Mouse (Mus musculus): ENCODE measurements around the gene Arfgap1.

Arfgap1 gene

DNA sequence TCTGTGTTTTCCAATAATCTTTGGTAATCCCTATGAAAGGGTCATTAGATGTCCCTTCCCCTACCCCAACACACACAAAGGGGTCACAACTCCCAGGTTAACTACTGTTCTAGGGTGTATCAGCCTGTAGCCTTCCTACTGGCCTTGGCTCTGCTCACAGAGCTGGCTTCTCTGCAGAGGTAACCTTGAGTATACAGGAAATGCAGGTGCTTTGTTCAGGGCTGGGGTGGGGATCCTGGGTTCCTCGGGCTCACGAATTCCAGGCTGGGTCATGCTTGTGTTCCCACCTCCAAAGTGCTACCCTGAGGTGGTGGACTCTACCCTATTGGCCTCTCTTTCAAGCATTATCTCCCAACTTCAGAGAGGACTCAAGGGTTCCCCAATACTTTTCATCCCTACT, 18.6 kb downstream of the Arfgap1 start:
- no peak for DNase-seq (ENCODE audit: low spot score in 2 of 2)

DNA sequence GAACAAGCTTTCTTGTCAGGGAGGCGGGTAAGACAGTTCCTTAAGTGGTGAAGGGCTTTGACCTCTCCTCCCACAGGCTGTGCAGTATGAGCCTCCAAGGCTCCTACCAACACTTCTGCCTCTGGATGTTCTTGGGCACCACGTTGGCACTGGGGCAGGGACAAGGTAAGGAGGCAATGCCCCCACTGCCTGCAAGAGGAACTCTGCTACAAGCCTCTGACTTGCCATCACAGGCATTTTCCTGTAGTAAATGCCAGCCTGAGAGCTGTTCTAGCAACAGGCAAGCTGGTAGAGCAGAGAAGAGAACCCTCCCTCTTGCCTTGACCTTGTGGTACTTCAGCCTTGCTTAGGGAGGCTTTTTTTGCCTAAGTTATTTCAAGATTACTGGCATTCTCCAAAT, 19.4 kb downstream of the Arfgap1 start, which contains the start of gene Col20a1:
Gene Col20a1 (plus strand): TSS at position 87 of the 400 bp plus-strand sequence.
- DNase-seq (ENCODE audit: low spot score in 2 of 2) = no peak

DNA sequence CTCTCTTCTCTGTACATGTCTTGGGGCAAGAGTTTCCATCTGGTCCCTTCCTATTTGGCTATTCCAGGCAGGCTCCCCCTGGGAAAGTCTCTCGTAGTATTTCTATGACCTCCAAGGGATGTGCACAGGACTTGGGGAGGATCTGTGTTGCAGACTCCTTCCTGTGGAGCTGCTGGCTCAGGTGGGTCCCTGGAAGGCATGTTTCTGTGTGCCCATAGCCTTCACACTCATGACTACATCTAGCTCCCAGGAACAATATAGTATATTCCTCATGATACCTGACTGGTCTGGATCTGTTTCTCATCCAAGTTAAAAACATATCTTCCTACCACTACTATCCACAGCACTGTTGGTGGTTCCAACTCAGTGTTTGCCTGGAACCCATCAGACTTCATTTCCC, 20.0 kb downstream of the Arfgap1 start:
- DNase-seq (ENCODE audit: low spot score in 2 of 2) = no peak

DNA sequence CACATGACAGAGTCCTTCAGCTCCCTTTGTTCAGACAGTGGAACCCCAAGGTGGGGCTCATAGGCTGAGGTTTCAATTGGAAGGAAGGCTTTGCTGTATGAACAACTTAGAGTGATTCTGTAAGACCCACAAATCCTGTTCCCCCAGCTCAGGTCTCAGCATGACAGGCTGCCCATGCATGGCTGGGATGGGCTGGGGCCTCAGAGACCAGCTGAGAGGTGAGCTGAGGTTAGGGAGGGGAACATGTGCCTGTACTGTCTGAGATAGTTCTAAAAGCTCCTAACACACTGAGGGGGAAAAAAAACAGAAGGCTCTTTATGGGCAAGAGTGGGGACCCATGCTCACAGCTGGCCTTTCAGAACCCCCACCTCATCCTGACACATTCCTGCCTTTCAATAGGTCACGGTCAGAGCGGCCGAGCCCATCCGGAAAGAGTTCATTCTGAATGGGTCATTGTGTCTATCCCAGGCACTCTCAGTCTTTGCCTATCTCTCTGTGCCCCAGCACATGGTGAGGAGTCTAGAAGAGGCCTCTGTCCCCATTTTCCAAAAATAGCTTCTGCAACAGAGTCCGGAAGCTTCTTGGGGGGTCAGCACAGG, 20.5 kb downstream of the Arfgap1 start:
- DNase-seq (ENCODE audit: low spot score in 2 of 2) = peak; percentile 48 to 62

- peak in 1 of 2 experiments; percentile 46 for DNase-seq (ENCODE audit: low spot score in 2 of 2)
Observed at GRCm38 (mm10) chr2:180988347-180988913, 21.4 kb downstream of the Arfgap1 start.

DNA sequence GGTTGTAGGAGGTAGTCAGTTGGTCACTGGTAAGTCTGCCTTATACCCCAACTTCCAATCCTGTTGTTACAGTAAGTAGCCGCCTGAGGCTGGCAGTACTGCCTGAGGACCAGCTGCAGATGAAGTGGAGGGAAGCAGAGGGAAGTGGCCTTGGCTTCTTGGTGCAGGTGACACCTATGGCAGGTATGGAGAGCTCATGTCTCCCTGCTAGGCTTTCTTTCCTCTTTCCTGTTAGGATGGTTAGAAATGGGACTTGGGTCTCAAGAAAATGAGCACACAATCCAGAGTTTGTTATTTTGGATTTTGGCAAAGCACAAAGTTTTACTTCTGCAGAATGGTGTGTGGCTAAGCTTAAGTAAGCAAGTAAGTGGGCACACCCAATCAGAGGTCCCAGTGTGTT, 21.9 kb downstream of the Arfgap1 start:
- DNase-seq (ENCODE audit: low spot score in 2 of 2) = no peak

- no peak for DNase-seq (ENCODE audit: low spot score in 2 of 2)
Observed at GRCm38 (mm10) chr2:180990347-180990746, 23.3 kb downstream of the Arfgap1 start.

DNA sequence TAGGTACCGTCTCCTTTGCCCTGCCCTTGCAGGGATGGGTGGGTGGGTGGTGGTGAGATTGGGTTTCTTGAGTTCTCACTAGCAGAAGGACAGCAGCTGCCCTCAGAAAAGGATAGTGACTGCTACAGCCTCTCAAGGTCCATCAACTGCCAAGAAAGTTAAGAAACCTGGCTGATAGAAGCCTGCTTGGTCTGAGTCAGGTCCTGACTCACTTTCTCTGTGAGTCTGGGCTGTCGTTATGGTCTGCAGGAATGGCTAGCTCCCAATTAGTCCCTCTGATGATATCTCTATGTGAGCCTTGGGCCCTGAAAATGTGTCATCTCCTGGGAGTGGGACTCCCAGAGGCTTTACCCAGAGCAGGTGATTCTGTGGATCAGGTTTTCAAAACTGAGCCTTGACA, 27.3 kb downstream of the Arfgap1 start:
- DNase-seq (ENCODE audit: low spot score in 2 of 2) = no peak

GRCm38 (mm10) chr2:180995457-180995856, 28.4 kb downstream of the Arfgap1 start:
- no peak for DNase-seq (ENCODE audit: low spot score in 2 of 2)

DNA sequence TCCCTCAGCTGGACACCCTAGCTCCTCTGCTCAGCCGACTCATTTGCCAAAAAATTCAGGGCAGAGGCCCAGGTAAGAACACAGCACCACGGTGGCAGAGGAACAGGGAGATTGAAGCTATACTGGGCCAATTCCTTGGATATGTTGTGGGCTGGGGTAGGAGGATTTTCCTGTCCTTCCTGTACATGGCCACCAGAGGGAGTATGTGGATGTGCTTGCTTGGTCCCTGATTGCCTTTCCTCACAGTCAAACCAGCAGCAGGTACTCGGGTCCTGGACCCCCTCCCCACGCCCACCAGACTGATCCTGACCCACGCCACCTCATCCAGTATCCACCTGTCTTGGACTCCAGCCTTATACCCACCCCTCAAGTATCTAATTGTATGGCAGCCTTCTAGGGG, 29.4 kb downstream of the Arfgap1 start:
- DNase-seq (ENCODE audit: low spot score in 2 of 2) = peak; percentile 69 to 75

- DNase-seq (ENCODE audit: low spot score in 2 of 2) = no peak
Observed at GRCm38 (mm10) chr2:180996905-180997304, 29.9 kb downstream of the Arfgap1 start.

- DNase-seq (ENCODE audit: low spot score in 2 of 2) = no peak
Observed at GRCm38 (mm10) chr2:181007054-181007453, 40.0 kb downstream of the Arfgap1 start.

DNA sequence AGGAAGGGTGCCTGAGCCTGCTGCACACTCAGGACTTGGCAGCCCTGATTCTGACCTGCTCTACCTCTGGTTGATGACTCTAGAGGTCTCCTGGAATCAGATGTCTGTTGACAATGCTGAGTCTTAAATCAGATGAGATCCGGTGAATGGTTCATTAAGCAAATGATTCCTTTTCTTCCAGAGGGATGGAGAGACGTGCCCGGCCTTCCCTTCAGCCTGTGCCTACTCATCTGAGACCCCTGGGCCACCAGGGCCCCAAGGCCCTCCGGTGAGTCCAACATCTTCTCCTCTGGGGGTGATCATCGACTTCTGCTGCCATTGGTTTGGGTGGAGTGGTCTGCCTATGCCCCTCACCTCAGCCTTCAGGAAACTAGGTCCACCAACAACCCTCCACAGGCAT, 41.3 kb downstream of the Arfgap1 start:
- DNase-seq (ENCODE audit: low spot score in 2 of 2) = no peak

- no peak for DNase-seq (ENCODE audit: low spot score in 2 of 2)
Observed at GRCm38 (mm10) chr2:181031406-181031934, 64.4 kb downstream of the Arfgap1 start.

All from right cerebral cortex, postnatal 10 days (tissue).